Mouse (Mus musculus): Measurements from ENCODE around the gene Ctnnb1.
A peak's percentile ranks its signal among the peaks of the same experiment; 100 is the strongest.

Ctnnb1 gene

GRCm38 (mm10) chr9:120930021-120930420, 1.0 kb downstream of the Ctnnb1 start:
- no peak for DNase-seq

DNA sequence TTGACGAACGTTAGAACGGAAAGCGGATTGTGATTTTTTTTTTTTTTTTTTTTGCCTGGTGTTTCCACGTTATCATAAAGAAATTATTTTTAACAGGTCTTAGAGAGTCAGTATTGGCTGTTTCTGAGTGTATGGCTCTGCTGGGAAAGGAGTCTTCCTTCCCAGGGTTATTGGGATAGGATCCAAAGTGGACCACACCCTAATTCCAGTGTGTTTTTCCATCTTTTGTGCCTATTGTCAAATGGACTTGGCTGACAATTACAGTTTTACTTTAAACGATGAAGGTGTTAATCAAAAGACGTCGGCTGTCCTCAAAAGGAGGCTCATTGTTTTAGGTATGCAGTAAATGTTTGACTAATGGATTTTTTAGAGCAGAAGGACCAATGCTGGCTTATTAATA, 1.8 kb downstream of the Ctnnb1 start:
- no peak for DNase-seq

- DNase-seq = no peak
Measured at GRCm38 (mm10) chr9:120932371-120932770, 3.4 kb downstream of the Ctnnb1 start.

GRCm38 (mm10) chr9:120932797-120933586, 4.0 kb downstream of the Ctnnb1 start:
- DNase-seq = peak; percentile 89 to 92

- DNase-seq = no peak
Measured at GRCm38 (mm10) chr9:120933587-120933885, 4.5 kb downstream of the Ctnnb1 start.

GRCm38 (mm10) chr9:120933886-120934758, 5.1 kb downstream of the Ctnnb1 start:
- peak; percentile 23 to 50 for DNase-seq

GRCm38 (mm10) chr9:120934821-120935633, 6.0 kb downstream of the Ctnnb1 start:
- no peak for DNase-seq

DNA sequence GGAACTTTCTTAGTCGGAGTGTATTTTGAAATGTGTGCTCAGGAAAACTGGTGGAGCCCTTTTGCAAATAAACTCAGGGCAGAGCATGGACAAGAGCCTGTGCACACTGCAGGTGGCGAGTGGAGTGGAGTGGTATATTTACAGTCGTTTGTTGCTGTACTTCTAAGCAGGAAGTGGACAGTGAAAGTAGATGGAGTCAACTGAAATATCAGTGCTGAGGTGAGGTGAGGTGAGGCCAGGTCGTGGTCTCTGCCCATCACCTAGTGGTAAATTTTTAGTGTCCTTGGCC, 6.6 kb downstream of the Ctnnb1 start:
- no peak for DNase-seq

GRCm38 (mm10) chr9:120936351-120936750, 7.3 kb downstream of the Ctnnb1 start:
- DNase-seq = no peak

- no peak for DNase-seq
Measured at GRCm38 (mm10) chr9:120940858-120941257, 11.8 kb downstream of the Ctnnb1 start.

DNA sequence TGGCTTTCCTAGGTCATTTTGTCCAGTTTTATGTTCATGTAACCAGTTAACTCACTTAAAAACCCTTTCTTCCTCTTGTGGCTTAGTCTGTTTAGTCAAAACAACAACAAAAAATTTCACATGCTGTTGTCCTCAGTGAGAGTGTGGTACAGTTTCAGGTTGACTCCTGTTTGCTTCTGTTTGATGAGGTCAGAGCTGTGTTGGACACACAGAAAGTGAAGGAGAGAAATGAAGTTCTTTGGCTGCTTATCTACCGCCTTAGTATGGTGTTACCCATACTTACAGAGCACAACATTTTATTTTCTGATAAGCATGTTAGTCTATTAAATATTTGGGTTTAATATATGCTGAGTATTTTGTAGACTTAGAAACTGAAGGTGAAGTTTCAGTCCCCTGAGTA, 14.7 kb downstream of the Ctnnb1 start:
- DNase-seq = no peak

- no peak for DNase-seq
Measured at GRCm38 (mm10) chr9:120944211-120944610, 15.2 kb downstream of the Ctnnb1 start.

GRCm38 (mm10) chr9:120946131-120946530, 17.1 kb downstream of the Ctnnb1 start:
- no peak for DNase-seq

- no peak for DNase-seq
Measured at GRCm38 (mm10) chr9:120948832-120949231, 19.8 kb downstream of the Ctnnb1 start.

DNA sequence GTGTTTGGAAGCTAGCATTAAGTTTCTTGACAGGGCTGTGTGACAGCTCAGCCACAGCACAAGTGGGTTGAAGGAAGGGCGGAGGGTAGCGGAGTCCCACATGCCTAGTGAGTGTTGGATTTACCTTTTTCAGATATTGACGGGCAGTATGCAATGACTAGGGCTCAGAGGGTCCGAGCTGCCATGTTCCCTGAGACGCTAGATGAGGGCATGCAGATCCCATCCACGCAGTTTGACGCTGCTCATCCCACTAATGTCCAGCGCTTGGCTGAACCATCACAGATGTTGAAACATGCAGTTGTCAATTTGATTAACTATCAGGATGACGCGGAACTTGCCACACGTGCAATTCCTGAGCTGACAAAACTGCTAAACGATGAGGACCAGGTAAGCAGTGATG, 21.7 kb downstream of the Ctnnb1 start:
- DNase-seq = no peak

- DNase-seq = no peak
Measured at GRCm38 (mm10) chr9:120951947-120952346, 22.9 kb downstream of the Ctnnb1 start.

DNA sequence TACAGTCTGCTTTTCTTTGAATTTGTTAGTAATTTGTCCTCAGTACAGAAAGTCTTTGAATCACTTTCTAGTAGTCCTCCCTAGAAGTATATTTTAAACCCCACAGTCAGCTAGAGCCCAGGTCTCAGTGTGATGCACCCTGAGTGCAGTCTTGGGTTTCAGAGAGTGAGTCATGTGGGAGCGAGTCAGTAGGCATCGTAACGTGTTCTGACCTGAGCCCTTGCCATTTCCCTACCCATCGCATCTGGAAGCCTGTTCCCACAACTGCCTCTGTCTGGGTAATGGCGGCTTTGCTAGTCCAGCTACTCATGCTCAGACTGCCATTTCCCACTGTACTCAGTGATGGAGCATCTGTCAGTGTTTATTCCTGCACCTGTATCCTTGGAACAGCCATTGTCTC, 29.0 kb downstream of the Ctnnb1 start:
- no peak for DNase-seq

DNA sequence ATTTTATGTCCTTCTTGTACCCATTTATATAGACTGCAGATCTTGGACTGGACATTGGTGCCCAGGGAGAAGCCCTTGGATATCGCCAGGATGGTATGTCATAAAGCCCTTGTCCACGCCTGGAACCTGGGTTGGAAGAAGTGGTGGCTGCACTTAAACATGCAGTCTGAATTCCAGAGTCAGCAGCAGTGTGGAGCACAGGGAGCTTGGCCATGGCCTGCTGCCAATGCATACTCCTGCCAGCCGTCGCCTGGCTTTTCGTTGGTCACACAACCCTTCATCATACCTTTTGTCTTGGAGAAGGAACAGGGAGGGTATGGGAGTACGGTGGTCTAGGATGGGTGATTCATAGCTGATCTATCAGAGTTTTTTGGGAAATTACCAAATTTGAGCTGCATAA, 29.5 kb downstream of the Ctnnb1 start:
- no peak for DNase-seq

DNA sequence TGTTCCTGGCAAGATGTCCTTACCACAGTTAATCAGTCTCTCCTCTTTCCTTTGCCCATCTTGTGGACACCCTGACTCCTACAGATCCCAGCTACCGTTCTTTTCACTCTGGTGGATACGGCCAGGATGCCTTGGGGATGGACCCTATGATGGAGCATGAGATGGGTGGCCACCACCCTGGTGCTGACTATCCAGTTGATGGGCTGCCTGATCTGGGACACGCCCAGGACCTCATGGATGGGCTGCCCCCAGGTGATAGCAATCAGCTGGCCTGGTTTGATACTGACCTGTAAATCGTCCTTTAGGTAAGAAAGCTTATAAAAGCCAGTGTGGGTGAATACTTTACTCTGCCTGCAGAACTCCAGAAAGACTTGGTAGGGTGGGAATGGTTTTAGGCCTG, 30.2 kb downstream of the Ctnnb1 start:
- no peak for DNase-seq

GRCm38 (mm10) chr9:120960611-120961010, 31.6 kb downstream of the Ctnnb1 start:
- DNase-seq = no peak

GRCm38 (mm10) chr9:120961466-120961865, 32.5 kb downstream of the Ctnnb1 start:
- DNase-seq = peak; percentile 45 to 66

- no peak for DNase-seq
Measured at GRCm38 (mm10) chr9:120961969-120962700, 33.1 kb downstream of the Ctnnb1 start.

DNA sequence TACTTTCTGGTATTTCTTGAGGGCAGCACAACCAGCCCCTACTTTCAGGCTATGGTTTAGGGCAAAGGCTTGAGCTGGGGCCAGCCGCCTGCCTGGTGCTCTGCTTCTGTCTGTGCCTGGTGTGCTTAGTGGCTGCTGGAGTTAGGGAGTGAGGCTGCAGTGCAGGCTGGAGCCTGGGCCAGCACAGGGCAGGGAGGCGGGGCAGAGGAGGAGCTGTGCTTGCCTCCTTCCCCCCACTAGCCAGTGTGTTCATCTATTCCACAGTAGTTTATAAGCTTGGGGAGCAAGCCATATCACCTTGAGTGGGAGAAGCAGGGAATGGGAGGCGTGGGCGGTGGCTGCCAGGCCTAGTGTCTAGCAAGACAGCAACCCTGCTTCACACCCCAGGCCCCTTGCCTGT, 34.1 kb downstream of the Ctnnb1 start:
- no peak for DNase-seq
